Mouse (Mus musculus) liver, embryonic 16.5 days (tissue): ENCODE results near the gene Lix1. TPM values are rescaled to one million over a fixed set of nuclear protein-coding genes. Genes with fewer than 3 reads are reported as not detected.
"Not testable (repeated sequence)": the region's sequence is repeated elsewhere in the genome, so short reads cannot be mapped to it uniquely, and the experiment has no call there.

ENCODE experiments used
- ATAC-seq: fragments of 200-750 bp; cut with Nextera tagmentation; 2 replicates; pipeline ENCODE4 v1.8.0; 2017; ENCODE audit warnings: low read depth, mild to moderate bottlenecking, moderate number of reproducible peaks, moderate library complexity
- H3K27ac ChIP-seq: fragments of 300-500 bp; sonication (generic); 2 replicates; pipeline ENCODE4 v1.5.1; 2014; ENCODE audit warnings: mild to moderate bottlenecking, low read length
- H3K27me3 ChIP-seq: fragments of 300-500 bp; sonication (generic); 2 replicates; pipeline ENCODE4 v1.6.1; 2014; ENCODE audit warnings: low read depth, low read length, mixed read lengths; ENCODE audit not compliant: control insufficient read depth, insufficient read depth
- H3K36me3 ChIP-seq: fragments of 300-500 bp; sonication (generic); 2 replicates; pipeline ENCODE4 v1.6.1; 2014; ENCODE audit warnings: mild to moderate bottlenecking; ENCODE audit not compliant: control insufficient read depth, insufficient read depth
- H3K4me1 ChIP-seq: fragments of 300-500 bp; sonication (generic); 2 replicates; pipeline ENCODE4 v1.6.1; 2014; ENCODE audit warnings: low read depth, low read length, mixed read lengths; ENCODE audit not compliant: control insufficient read depth
- H3K4me2 ChIP-seq: fragments of 300-500 bp; sonication (generic); 2 replicates; pipeline ENCODE4 v1.6.1; 2014; ENCODE audit warnings: low read depth, low read length, mixed read lengths
- H3K4me3 ChIP-seq: fragments of 300-500 bp; sonication (generic); 2 replicates; pipeline ENCODE4 v1.5.1; 2014; ENCODE audit warnings: low read depth, mild to moderate bottlenecking, low read length
- H3K9ac ChIP-seq: fragments of 300-500 bp; sonication (generic); 2 replicates; pipeline ENCODE4 v1.6.1; 2014; ENCODE audit warnings: low read depth, low read length
- H3K9me3 ChIP-seq: fragments of 300-500 bp; sonication (generic); replicated peaks from 2 replicates; pipeline ENCODE4 v1.6.1; 2016; ENCODE audit warnings: low read length; ENCODE audit not compliant: control insufficient read depth
- WGBS: fragments of 180-500 bp; shearing (Covaris S2); extraction: QIAGEN DNeasy Blood & Tissue Kit; methylation state at CpG from one replicate; pipeline ENCODE4 v1.1.7; 2014; ENCODE audit not compliant: insufficient replicate concordance; 5-methylcytosine and 5-hydroxymethylcytosine counted together
- polyA plus RNA-seq: library from polyadenylated mRNA; unstranded; fragments of >200 nt; fragmentation: Nextera tagmentation; extraction: Ambion mirVana; gene quantifications from 2 replicates; pipeline ENCODE4 v1.2.1, GENCODE M21; 2015

Lix1 gene
- polyA plus RNA-seq, 1 experiment from 2014 or later, result 0.30 TPM

DNA sequence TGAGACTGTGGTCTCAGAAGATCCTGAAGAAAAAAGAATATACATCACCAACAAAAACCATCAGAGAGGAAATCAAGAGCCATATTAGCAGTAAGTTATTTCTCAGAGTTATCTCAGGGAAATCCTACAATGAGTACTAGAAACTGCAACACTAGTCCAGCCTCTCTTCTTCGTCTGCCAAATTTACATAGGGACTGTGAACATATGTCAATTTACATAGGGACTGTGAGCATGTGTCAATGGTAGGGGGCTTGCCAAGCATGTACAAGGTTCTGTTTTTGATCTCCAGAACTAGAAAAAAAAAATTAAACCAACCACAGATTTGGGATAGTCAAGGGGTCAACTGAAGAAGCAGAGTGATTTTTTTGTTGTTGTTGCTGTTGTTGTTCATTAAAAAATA, 48.6 kb downstream of the Lix1 start:
- ATAC-seq, result no peak
- WGBS, result 41% methylated on average over 1 of the region's 1 CpGs
- H3K9ac ChIP-seq, result no peak overlapping the region
- H3K36me3 ChIP-seq, result no peaks in the 10 kb centered on the region
- H3K9me3 ChIP-seq, result no peaks in the 10 kb centered on the region
- no peak overlapping the region for H3K4me3 ChIP-seq
- H3K27ac ChIP-seq, result no peak overlapping the region
- no peaks in the 10 kb centered on the region for H3K27me3 ChIP-seq
- H3K4me2 ChIP-seq, result no peak overlapping the region
- no peaks in the 10 kb centered on the region for H3K4me1 ChIP-seq

DNA sequence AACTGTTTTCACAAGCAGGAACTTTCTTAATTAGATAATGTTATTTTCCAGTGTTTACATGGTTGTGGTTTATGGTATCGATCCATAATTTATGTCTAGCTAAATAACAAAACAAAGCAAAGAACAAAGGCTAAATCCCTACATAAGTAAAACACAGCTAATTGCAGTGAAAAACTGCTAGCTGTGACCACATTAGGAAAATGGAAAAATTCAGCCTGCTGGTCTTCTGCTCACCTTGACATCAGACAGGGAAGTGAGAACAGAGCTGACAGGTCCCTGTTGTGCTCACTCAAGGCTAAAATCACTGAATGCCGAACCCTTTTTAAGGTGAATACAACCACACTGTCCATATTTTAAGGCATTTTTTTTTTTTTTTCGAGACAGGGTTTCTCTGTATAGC, 50.1 kb downstream of the Lix1 start:
- Histone ChIP-seq H3K4me3 (no peak overlapping the region), H3K4me1 (no peaks in the 10 kb centered on the region), H3K9ac (no peak overlapping the region), H3K27ac (no peak overlapping the region), H3K27me3 (no peaks in the 10 kb centered on the region), H3K36me3 (no peaks in the 10 kb centered on the region), H3K9me3 (no peaks in the 10 kb centered on the region), H3K4me2 (no peak overlapping the region)
- WGBS, result 58% methylated on average over 3 of the region's 3 CpGs
- ATAC-seq, result no peak

DNA sequence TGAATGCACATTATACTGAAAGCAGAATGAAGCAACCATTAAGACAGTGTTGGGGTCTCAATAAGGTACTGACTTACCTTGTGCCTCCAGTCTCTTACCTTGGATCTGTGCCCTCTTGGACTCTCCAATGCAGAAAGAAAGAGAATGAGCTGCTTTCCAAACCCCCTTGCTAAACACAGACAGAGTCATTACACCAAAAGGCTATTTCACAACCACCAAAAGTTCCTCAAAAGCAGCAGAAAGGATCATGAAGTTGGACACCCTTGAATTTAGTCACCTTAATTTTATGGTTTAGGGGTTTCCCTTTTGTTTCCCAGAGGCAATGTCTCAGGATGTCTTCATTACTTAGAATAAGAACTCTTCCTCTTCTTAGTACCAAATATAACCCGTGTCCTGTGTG, 52.1 kb downstream of the Lix1 start:
- no peaks in the 10 kb centered on the region for H3K36me3 ChIP-seq
- no peak overlapping the region for H3K4me3 ChIP-seq
- ATAC-seq, result no peak
- no peak overlapping the region for H3K9ac ChIP-seq
- H3K9me3 ChIP-seq, result no peaks in the 10 kb centered on the region
- no peaks in the 10 kb centered on the region for H3K27me3 ChIP-seq
- no peak overlapping the region for H3K4me2 ChIP-seq
- no peak overlapping the region for H3K27ac ChIP-seq
- WGBS, result 37% methylated on average over 1 of the region's 1 CpGs
- no peaks in the 10 kb centered on the region for H3K4me1 ChIP-seq

DNA sequence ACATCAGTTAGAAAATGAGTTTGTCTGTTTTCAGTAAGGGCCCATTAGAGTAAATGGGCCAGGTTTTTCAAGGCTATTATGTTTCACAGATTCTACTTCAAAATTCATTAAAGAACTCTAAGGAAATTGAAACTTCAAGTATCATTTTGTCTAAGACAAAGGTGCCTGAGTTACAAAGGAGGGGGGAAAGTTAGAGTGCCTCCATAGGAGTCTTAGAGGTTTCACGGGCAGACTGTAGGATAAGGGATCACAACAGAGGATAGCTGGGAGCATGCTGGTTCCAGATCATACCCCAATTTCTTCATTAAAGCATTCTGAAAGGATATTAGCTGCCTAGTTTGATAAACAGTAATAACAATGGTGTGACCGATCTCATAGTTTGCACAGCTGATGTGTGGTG, 83.3 kb downstream of the Lix1 start:
- H3K27me3 ChIP-seq, result no peaks in the 10 kb centered on the region
- H3K36me3 ChIP-seq, result no peaks in the 10 kb centered on the region
- H3K4me1 ChIP-seq, result no peaks in the 10 kb centered on the region
- no peak overlapping the region for H3K27ac ChIP-seq
- no peaks in the 10 kb centered on the region for H3K9me3 ChIP-seq
- ATAC-seq, result no peak
- H3K9ac ChIP-seq, result no peak overlapping the region
- H3K4me3 ChIP-seq, result no peak overlapping the region
- no peak overlapping the region for H3K4me2 ChIP-seq
- 62% methylated on average over 2 of the region's 2 CpGs for WGBS

DNA sequence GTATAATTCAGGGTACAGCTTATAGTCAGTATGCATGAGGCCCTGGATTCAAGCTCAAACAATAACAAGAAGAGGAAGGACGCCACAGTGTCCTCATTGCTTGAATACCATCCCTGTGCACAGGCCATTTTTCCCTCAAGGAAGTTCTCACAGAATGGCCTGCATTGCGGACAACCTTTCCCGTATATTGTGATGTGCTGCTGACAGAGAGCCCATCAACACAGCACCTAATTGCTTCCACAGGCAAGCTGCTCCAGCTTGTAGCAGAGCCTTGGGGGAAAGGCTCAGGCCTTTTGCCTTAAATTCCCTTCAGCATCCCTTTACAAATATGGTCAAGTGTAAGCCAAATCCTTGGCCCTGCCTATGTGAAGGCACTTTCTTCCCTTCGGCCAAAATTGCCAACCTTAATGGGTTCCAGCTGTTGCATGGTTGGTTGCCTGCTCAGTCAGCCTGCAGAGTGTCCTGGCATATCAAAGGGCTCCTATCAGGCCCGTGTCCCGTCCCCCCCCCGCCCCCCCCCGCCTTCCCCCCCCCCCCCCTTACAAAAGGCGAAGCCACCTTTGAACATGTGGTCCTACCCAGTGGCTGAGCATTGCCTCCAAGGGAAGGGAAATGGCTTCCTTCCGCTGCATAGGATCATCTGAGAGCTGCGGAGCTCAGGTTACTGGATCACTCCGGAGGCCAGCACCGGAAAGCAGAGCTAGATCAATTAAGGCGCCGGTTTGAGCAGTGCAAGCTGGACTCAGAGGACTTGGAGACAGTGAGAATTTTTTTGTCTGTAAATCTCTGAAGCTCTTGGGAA, 88.5 kb downstream of the Lix1 start:
- Histone ChIP-seq H3K27me3 (no peaks in the 10 kb centered on the region), H3K9ac (no peak overlapping the region), H3K4me1 (no peaks in the 10 kb centered on the region), H3K4me2 (no peak overlapping the region), H3K36me3 (no peaks in the 10 kb centered on the region), H3K9me3 (no peaks in the 10 kb centered on the region), H3K27ac (no peak overlapping the region), H3K4me3 (no peak overlapping the region)
- no peak for ATAC-seq
- WGBS, result 46% methylated on average over 13 of the region's 15 CpGs

DNA sequence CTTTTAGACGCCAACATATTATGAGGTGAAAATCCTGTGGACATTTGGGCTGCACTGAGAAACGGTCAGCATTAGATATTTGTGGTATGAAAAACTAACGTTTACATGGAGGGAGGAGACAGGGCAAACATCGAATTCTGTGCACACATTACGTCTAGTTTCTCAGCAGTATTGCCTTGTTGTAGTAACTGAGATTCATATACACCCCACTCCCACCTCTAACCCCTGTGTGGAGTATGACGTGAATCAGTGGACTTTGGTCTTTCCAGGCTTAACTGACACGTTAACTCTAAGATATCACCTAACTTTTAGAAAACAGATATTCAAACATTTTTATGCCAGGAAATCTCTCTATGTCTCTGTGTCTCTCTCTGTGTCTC, 89.1 kb downstream of the Lix1 start:
- Histone ChIP-seq H3K4me3 (no peak overlapping the region), H3K9me3 (no peaks in the 10 kb centered on the region), H3K27me3 (no peaks in the 10 kb centered on the region), H3K27ac (no peak overlapping the region), H3K9ac (no peak overlapping the region), H3K4me2 (no peak overlapping the region), H3K36me3 (no peaks in the 10 kb centered on the region), H3K4me1 (no peaks in the 10 kb centered on the region)
- 56% methylated on average over 7 of the region's 7 CpGs for WGBS
- no peak for ATAC-seq

DNA sequence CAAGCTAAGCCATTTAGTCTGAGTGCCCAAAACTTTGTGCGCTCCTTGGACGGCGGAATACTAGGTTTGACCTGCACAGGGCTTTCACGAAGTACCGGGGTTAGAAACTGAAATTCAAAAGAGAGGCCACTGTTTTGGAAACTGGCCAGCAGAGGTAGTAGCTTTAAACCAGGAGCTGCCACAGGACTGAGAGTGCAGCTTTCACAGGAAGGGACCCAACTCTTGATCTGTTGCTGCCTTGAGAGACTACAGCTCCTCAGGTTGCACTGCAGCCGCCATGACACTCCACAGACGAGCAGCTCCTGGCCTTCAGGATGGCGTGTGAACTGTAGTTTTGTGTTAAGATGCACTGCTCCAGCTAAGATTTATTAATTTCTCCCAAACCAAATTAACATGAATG, 89.6 kb downstream of the Lix1 start:
- Histone ChIP-seq H3K4me3 (no peak overlapping the region), H3K9me3 (no peaks in the 10 kb centered on the region), H3K4me2 (no peak overlapping the region), H3K27me3 (no peaks in the 10 kb centered on the region), H3K27ac (no peak overlapping the region), H3K36me3 (no peaks in the 10 kb centered on the region), H3K9ac (no peak overlapping the region), H3K4me1 (no peaks in the 10 kb centered on the region)
- WGBS, result 75% methylated on average over 8 of the region's 8 CpGs
- no peak for ATAC-seq

DNA sequence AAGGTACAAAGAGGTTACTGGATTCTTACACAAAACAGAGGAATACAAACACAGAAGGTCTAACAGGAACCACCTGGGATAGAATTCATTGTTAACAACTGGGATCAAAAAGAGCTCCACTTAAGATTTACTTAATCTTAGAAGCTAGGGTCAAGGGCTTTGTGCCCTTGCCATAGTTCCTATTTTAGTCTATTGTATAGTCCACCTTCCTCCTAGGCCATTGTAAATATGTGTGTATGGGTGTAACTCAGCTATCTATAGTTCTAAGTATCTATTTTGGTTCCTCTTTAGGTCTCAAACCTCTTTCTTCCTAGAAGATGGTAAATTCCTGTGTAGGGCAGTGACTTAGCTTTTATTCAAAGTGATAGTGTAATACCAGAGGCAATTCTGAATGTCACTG, 93.8 kb downstream of the Lix1 start:
- not testable (repeated sequence) for H3K4me1 ChIP-seq, H3K4me3 ChIP-seq, H3K27me3 ChIP-seq, H3K27ac ChIP-seq, ATAC-seq, H3K9me3 ChIP-seq, H3K4me2 ChIP-seq, H3K9ac ChIP-seq, H3K36me3 ChIP-seq

DNA sequence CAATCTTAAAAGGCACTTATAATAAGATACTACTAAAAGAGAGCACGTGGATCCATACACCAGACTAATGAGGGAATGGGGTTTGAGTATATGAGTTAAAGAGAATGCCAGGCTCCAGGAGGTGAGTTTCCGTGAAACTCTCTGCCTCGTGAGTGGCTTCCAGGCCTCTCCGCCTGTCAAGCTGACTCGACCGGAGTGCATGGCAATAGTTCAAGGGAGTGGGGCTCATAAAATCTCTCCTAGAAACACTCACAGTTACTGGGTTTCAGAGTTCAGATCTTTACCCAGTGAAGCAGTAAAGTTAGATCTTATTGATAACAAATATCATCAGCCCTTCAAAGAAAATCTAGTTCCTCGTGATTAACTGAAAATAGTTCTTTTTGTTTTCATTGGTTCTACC, 94.3 kb downstream of the Lix1 start:
- no peaks in the 10 kb centered on the region for H3K9me3 ChIP-seq
- WGBS, result 66% methylated on average over 7 of the region's 7 CpGs
- H3K27me3 ChIP-seq, result no peaks in the 10 kb centered on the region
- ATAC-seq, result no peak
- H3K4me3 ChIP-seq, result no peak overlapping the region
- H3K4me1 ChIP-seq, result no peaks in the 10 kb centered on the region
- H3K4me2 ChIP-seq, result no peak overlapping the region
- no peaks in the 10 kb centered on the region for H3K36me3 ChIP-seq
- no peak overlapping the region for H3K27ac ChIP-seq
- no peak overlapping the region for H3K9ac ChIP-seq
